12 mouse cellular contexts compared by ENCODE assay signal in genomic region chr2:151894209-151894980, GRCm38 (mm10). TPM values are rescaled to one million over a fixed set of nuclear protein-coding genes. Genes with fewer than 3 reads are reported as not detected.
DNase-seq lines count a peak whose midpoint lies in the region; ATAC-seq and TF ChIP-seq lines count a peak whose summit lies in the region.
"Had no signal": no experiment of that assay in that cellular context is flagged by ENCODE, and none has a peak within 500 bp of the region (broad histone marks: within the 10 kb centered on the region; RNA-seq: fewer than 3 reads in every experiment).

No protein-coding gene starts in this region.

- TF ChIP-seq EP300 in lung, postnatal 0 days (IDR thresholded peaks at IDR 0.05), result no peak

- no peak overlapping the region for H3K4me2 ChIP-seq in neural tube, embryonic 15.5 days
- H3K4me2 ChIP-seq in lung, postnatal 0 days (replicated peaks; ENCODE audit: low read depth, low read length), result no peak overlapping the region
- H3K4me2 ChIP-seq: liver, embryonic 15.5 days had no signal

- peak; percentile 20 for DNase-seq in right cerebral cortex, adult 18-20 months
- DNase-seq in right cerebral cortex, postnatal 14 days, result no peak
- peak; percentile 31 for DNase-seq in forelimb bud, embryonic 11.5 days (ENCODE audit: low read depth, low spot score)
- peak; percentile 35 to 65 for DNase-seq in kidney, postnatal 36 days
- no peak for DNase-seq in ovary, postnatal 14 days (ENCODE audit: low spot score)
- no peak for DNase-seq in lung, postnatal 0 days (ENCODE audit: low spot score)
- DNase-seq: cerebellum, adult 11 months had no signal

- no peaks in the 10 kb centered on the region for H3K9me3 ChIP-seq in neural tube, embryonic 15.5 days (replicated peaks)
- H3K9me3 ChIP-seq in lung, postnatal 0 days (ENCODE audit: low read length), result no peaks in the 10 kb centered on the region
- H3K9me3 ChIP-seq: liver, embryonic 15.5 days had no signal

- no peak overlapping the region for H3K9ac ChIP-seq in neural tube, embryonic 15.5 days (replicated peaks)
- no peak overlapping the region for H3K9ac ChIP-seq in lung, postnatal 0 days (replicated peaks; ENCODE audit: low read depth)
- H3K9ac ChIP-seq: liver, embryonic 15.5 days had no signal

- 59% methylated on average over 8 of the region's 8 CpGs for WGBS in neural tube, embryonic 15.5 days
- 77% methylated on average over 8 of the region's 8 CpGs for WGBS in lung, postnatal 0 days

- H3K27ac ChIP-seq in neural tube, embryonic 15.5 days (replicated peaks), result no peak overlapping the region
- no peak overlapping the region for H3K27ac ChIP-seq in lung, postnatal 0 days (ENCODE audit: low read length)
- H3K27ac ChIP-seq: liver, embryonic 15.5 days had no signal

- peaks cover 18% of the 10 kb centered on the region for H3K4me1 ChIP-seq in neural tube, embryonic 15.5 days
- H3K4me1 ChIP-seq in lung, postnatal 0 days (ENCODE audit: insufficient read depth, low read depth, low read length), result no peaks in the 10 kb centered on the region
- H3K4me1 ChIP-seq: liver, embryonic 15.5 days had no signal

- peak; percentile 60; the same call in 1 of the 2 replicates for ATAC-seq in neural tube, embryonic 15.5 days (ENCODE audit: low FRiP score)
- ATAC-seq in lung, postnatal 0 days, result no peak
- ATAC-seq in megakaryocyte progenitor cell, adult 5-6 weeks (replicated peaks; ENCODE audit: poor library complexity), result no peak

- no peaks in the 10 kb centered on the region for H3K27me3 ChIP-seq in neural tube, embryonic 15.5 days (replicated peaks)
- H3K27me3 ChIP-seq in lung, postnatal 0 days (replicated peaks; ENCODE audit: insufficient read depth, low read length), result no peaks in the 10 kb centered on the region
- H3K27me3 ChIP-seq: liver, embryonic 15.5 days had no signal

- no peak for TF ChIP-seq CTCF in lung, postnatal 0 days (IDR thresholded peaks at IDR 0.05)

- H3K4me3 ChIP-seq in neural tube, embryonic 15.5 days (replicated peaks), result no peak overlapping the region
- no peak overlapping the region for H3K4me3 ChIP-seq in lung, postnatal 0 days (ENCODE audit: low read depth, low read length)
- H3K4me3 ChIP-seq: liver, embryonic 15.5 days had no signal

- H3K36me3 ChIP-seq in neural tube, embryonic 15.5 days, result no peaks in the 10 kb centered on the region
- H3K36me3 ChIP-seq in lung, postnatal 0 days (ENCODE audit: insufficient read depth, low read length), result no peaks in the 10 kb centered on the region
- H3K36me3 ChIP-seq: liver, embryonic 15.5 days had no signal

RNA-seq across cellular contexts. Expression of gene Angpt4, which starts 16.6 kb away (rescaled TPM):
- polyA plus RNA-seq in neural tube, embryonic 15.5 days (2015; fragmentation: Nextera tagmentation; extraction: Ambion mirVana), result 0.50 and 2.1 TPM in 2 replicates
- polyA plus RNA-seq in lung, postnatal 0 days (2015; fragmentation: Nextera tagmentation; extraction: Ambion mirVana), result 0.11 and 0.13 TPM in 2 replicates
- not detected in 2 replicates for total RNA-seq in megakaryocyte progenitor cell, adult 5-6 weeks (2015)
- total RNA-seq in megakaryocyte progenitor cell, adult 5-6 weeks (2017), result not detected in 2 replicates
- total RNA-seq: hematopoietic stem cell, adult 5-6 weeks had no signal
- polyA plus RNA-seq: liver, embryonic 15.5 days had no signal

RNA-seq across cellular contexts. Expression of gene Rspo4, which starts 51.7 kb away (rescaled TPM):
- polyA plus RNA-seq in neural tube, embryonic 15.5 days (2015; fragmentation: Nextera tagmentation; extraction: Ambion mirVana), result 0.42 and 0.43 TPM in 2 replicates
- 1.7 and 2.6 TPM in 2 replicates for polyA plus RNA-seq in lung, postnatal 0 days (2015; fragmentation: Nextera tagmentation; extraction: Ambion mirVana)
- total RNA-seq in megakaryocyte progenitor cell, adult 5-6 weeks (2015), result not detected in 2 replicates
- total RNA-seq in megakaryocyte progenitor cell, adult 5-6 weeks (2017), result not detected in 2 replicates
- total RNA-seq: hematopoietic stem cell, adult 5-6 weeks had no signal
- polyA plus RNA-seq: liver, embryonic 15.5 days; spleen, adult 2 months had no signal

Comparison
In these comparisons a context has a peak if more than half of its experiments do, and no peak if none do; other contexts are left out.
1. DNase-seq: peak in right cerebral cortex, adult 18-20 months (single experiment), forelimb bud, embryonic 11.5 days (single experiment) and kidney, postnatal 36 days (2 of 2); none in right cerebral cortex, postnatal 14 days (single experiment), ovary, postnatal 14 days (single experiment) and lung, postnatal 0 days (single experiment).